Mouse (Mus musculus) embryonic facial prominence, embryonic 14.5 days (tissue): ENCODE measurements around the gene Sart1. TPM values are rescaled to one million over a fixed set of nuclear protein-coding genes. Genes with fewer than 3 reads are reported as not detected.
A peak's percentile ranks its signal among the peaks of the same experiment; 100 is the strongest.

Experiments used
- ATAC-seq: fragments of 200-750 bp; cut with Nextera tagmentation; 2 replicates; pipeline ENCODE4 v1.8.0; 2017; ENCODE audit warnings: low read depth, moderate number of reproducible peaks, moderate TSS enrichment
- DNase-seq: peaks from one replicate; pipeline ENCODE4 v3.0.0-alpha.2; 2015; ENCODE audit warnings: low spot score
- H3K27ac ChIP-seq: fragments of 300-500 bp; sonication (generic); replicated peaks from 2 replicates; pipeline ENCODE4 v1.5.1; 2014; ENCODE audit warnings: low read depth, mild to moderate bottlenecking, low read length, moderate library complexity
- H3K27me3 ChIP-seq: fragments of 300-500 bp; sonication (generic); replicated peaks from 2 replicates; pipeline ENCODE4 v1.6.1; 2014; ENCODE audit warnings: low read length; ENCODE audit not compliant: control insufficient read depth, insufficient read depth
- H3K36me3 ChIP-seq: fragments of 300-500 bp; sonication (generic); 2 replicates; pipeline ENCODE4 v1.6.1; 2014; ENCODE audit warnings: low read length, mixed read lengths; ENCODE audit not compliant: control insufficient read depth, insufficient read depth
- H3K4me1 ChIP-seq: fragments of 300-500 bp; sonication (generic); 2 replicates; pipeline ENCODE4 v1.6.1; 2014; ENCODE audit warnings: antibody characterized with exemption, low read length; ENCODE audit not compliant: control insufficient read depth, insufficient read depth
- H3K4me2 ChIP-seq: fragments of 300-500 bp; sonication (generic); 2 replicates; pipeline ENCODE4 v1.6.1; 2014; ENCODE audit warnings: low read depth, mild to moderate bottlenecking, low read length, moderate library complexity, mixed read lengths
- H3K4me3 ChIP-seq: fragments of 300-500 bp; sonication (generic); 2 replicates; pipeline ENCODE4 v1.5.1; 2014; ENCODE audit warnings: low read depth, mild to moderate bottlenecking, low read length
- H3K9ac ChIP-seq: fragments of 300-500 bp; sonication (generic); 2 replicates; pipeline ENCODE4 v1.6.1; 2014; ENCODE audit warnings: low read depth, mild to moderate bottlenecking, low read length, moderate library complexity, mixed read lengths
- H3K9me3 ChIP-seq: fragments of 300-500 bp; sonication (generic); 2 replicates; pipeline ENCODE4 v1.6.1; 2016; ENCODE audit warnings: low read length; ENCODE audit not compliant: control insufficient read depth
- WGBS: fragments of 180-500 bp; shearing (Covaris S2); extraction: QIAGEN DNeasy Blood & Tissue Kit; methylation state at CpG from one replicate; pipeline ENCODE4 v1.1.7; 2014; 5-methylcytosine and 5-hydroxymethylcytosine counted together
- polyA plus RNA-seq: library from polyadenylated mRNA; unstranded; fragments of >200 nt; fragmentation: Nextera tagmentation; extraction: Ambion mirVana; gene quantifications from 2 replicates; pipeline ENCODE4 v1.2.1, GENCODE M21; 2014

The Sart1 gene
- 50.3 and 65.9 TPM in 2 replicates for polyA plus RNA-seq

- peak within 1 kb of the TSS; percentile 92 for H3K4me3 ChIP-seq
- peaks cover 21% of the 10 kb centered on the region for H3K36me3 ChIP-seq
- peaks cover 18% of the 10 kb centered on the region for H3K4me1 ChIP-seq
- DNase-seq: peak; percentile 99
- H3K4me2 ChIP-seq: peak within 1 kb of the TSS; percentile 79
- peak within 1 kb of the TSS; percentile 84 for H3K27ac ChIP-seq
- 4% methylated on average over 27 of the region's 43 CpGs for WGBS
- ATAC-seq: peak; percentile 97
- peak within 1 kb of the TSS; percentile 91 for H3K9ac ChIP-seq
- no peaks in the 10 kb centered on the region for H3K9me3 ChIP-seq
- peaks cover 4% of the 10 kb centered on the region for H3K27me3 ChIP-seq
These were observed at the start of gene Sart1 for GRCm38 (mm10) chr19:5388588-5389242. TSS of gene Sart1 (minus strand) at chr19:5388703.

- peak overlapping the region; percentile 65 for H3K4me2 ChIP-seq
- no peak overlapping the region for H3K27ac ChIP-seq
- H3K4me3 ChIP-seq: no peak overlapping the region; the same call in 1 of the 2 replicates
- WGBS: 64% methylated on average over 7 of the region's 7 CpGs
- no peaks in the 10 kb centered on the region for H3K9me3 ChIP-seq
- no peak for ATAC-seq
- H3K4me1 ChIP-seq: peaks cover 15% of the 10 kb centered on the region
- DNase-seq: no peak
- H3K27me3 ChIP-seq: no peaks in the 10 kb centered on the region
- peak overlapping the region; percentile 58; the same call in 1 of the 2 replicates for H3K9ac ChIP-seq
- no peaks in the 10 kb centered on the region for H3K36me3 ChIP-seq
These were observed 45.4 kb upstream of the Sart1 start for GRCm38 (mm10) chr19:5433951-5434350.

- peaks cover 15% of the 10 kb centered on the region for H3K4me1 ChIP-seq
- no peaks in the 10 kb centered on the region for H3K9me3 ChIP-seq
- no peak overlapping the region; the same call in none of the 2 replicates for H3K27ac ChIP-seq
- 0 out of 2 replicates have a peak, but pooled peaks cover 3% of the 10 kb centered on the region for H3K36me3 ChIP-seq
- no peaks in the 10 kb centered on the region for H3K27me3 ChIP-seq
- H3K4me3 ChIP-seq: peak overlapping the region; percentile 32
- DNase-seq (peak; percentile 80), ATAC-seq (peak; percentile 64)
- H3K9ac ChIP-seq: peak overlapping the region; percentile 58
- peak overlapping the region; percentile 65 for H3K4me2 ChIP-seq
- 7% methylated on average over 13 of the region's 16 CpGs for WGBS
These were observed 44.7 kb upstream of the Sart1 start for GRCm38 (mm10) chr19:5432992-5433852.

- H3K27me3 ChIP-seq: no peaks in the 10 kb centered on the region
- no peak overlapping the region for H3K4me3 ChIP-seq
- DNase-seq (no peak), ATAC-seq (no peak)
- no peaks in the 10 kb centered on the region for H3K9me3 ChIP-seq
- H3K9ac ChIP-seq: no peak overlapping the region
- peaks cover 15% of the 10 kb centered on the region for H3K4me1 ChIP-seq
- no peak overlapping the region for H3K27ac ChIP-seq
- H3K36me3 ChIP-seq: peaks cover 15% of the 10 kb centered on the region
- WGBS: 67% methylated on average over 4 of the region's 4 CpGs
- no peak overlapping the region for H3K4me2 ChIP-seq
These were observed 43.5 kb upstream of the Sart1 start for GRCm38 (mm10) chr19:5431911-5432464.

- ATAC-seq (no peak), DNase-seq (no peak)
- Histone ChIP-seq H3K4me1 (peaks cover 26% of the 10 kb centered on the region), H3K27ac (no peak overlapping the region), H3K27me3 (no peaks in the 10 kb centered on the region), H3K4me3 (no peak overlapping the region), H3K4me2 (no peak overlapping the region), H3K9ac (no peak overlapping the region), H3K36me3 (peaks cover 25% of the 10 kb centered on the region), H3K9me3 (no peaks in the 10 kb centered on the region)
- WGBS: 94% methylated on average over 1 of the region's 1 CpGs
These were observed 41.9 kb upstream of the Sart1 start for GRCm38 (mm10) chr19:5430408-5430807.

GRCm38 (mm10) chr19:5429806-5430205 lies 41.3 kb upstream of the Sart1 start:
- 63% methylated on average over 8 of the region's 8 CpGs for WGBS

GRCm38 (mm10) chr19:5429219-5429618 lies 40.7 kb upstream of the Sart1 start:
- ATAC-seq: no peak
- peaks cover 26% of the 10 kb centered on the region for H3K4me1 ChIP-seq
- peaks cover 25% of the 10 kb centered on the region for H3K36me3 ChIP-seq
- no peak for DNase-seq
- no peaks in the 10 kb centered on the region for H3K9me3 ChIP-seq
- no peak overlapping the region for H3K4me2 ChIP-seq
- WGBS: 80% methylated on average over 4 of the region's 4 CpGs
- H3K9ac ChIP-seq: no peak overlapping the region
- no peaks in the 10 kb centered on the region for H3K27me3 ChIP-seq
- H3K27ac ChIP-seq: no peak overlapping the region
- no peak overlapping the region for H3K4me3 ChIP-seq

More at GRCm38 (mm10) chr19:5429806-5430205, 41.3 kb upstream of the Sart1 start:
- H3K4me2 ChIP-seq: no peak overlapping the region
- no peak for DNase-seq
- H3K36me3 ChIP-seq: peaks cover 25% of the 10 kb centered on the region
- no peak overlapping the region for H3K9ac ChIP-seq
- H3K27ac ChIP-seq: no peak overlapping the region
- no peak overlapping the region for H3K4me3 ChIP-seq
- ATAC-seq: no peak
- H3K4me1 ChIP-seq: peaks cover 26% of the 10 kb centered on the region
- no peaks in the 10 kb centered on the region for H3K27me3 ChIP-seq
- no peaks in the 10 kb centered on the region for H3K9me3 ChIP-seq

GRCm38 (mm10) chr19:5428083-5428482 lies 39.6 kb upstream of the Sart1 start:
- no peak overlapping the region for H3K27ac ChIP-seq
- peak; percentile 47 for DNase-seq
- WGBS: 85% methylated on average over 2 of the region's 2 CpGs

More at GRCm38 (mm10) chr19:5428083-5428482, 39.6 kb upstream of the Sart1 start:
- Histone ChIP-seq H3K27me3 (no peaks in the 10 kb centered on the region), H3K4me3 (no peak overlapping the region), H3K36me3 (peaks cover 25% of the 10 kb centered on the region), H3K9ac (0 out of 2 replicates have a peak overlapping the region, but pooled peaks have one; percentile 27), H3K4me1 (peaks cover 20% of the 10 kb centered on the region), H3K9me3 (no peaks in the 10 kb centered on the region), H3K4me2 (no peak overlapping the region)
- no peak for ATAC-seq
